Mouse (Mus musculus): Measurements from ENCODE around the gene Nrde2. TPM values are rescaled to one million over a fixed set of nuclear protein-coding genes. Genes with fewer than 3 reads are reported as not detected.

The Nrde2 gene
- polyA plus RNA-seq, 1 experiment from 2014 or later, result 4.1 TPM

GRCm38 (mm10) chr12:100123476-100123875, 36.0 kb downstream of the Nrde2 start:
- Histone ChIP-seq H3K4me3 (replicated peaks) (no peak overlapping the region), H3K4me1 (replicated peaks) (peaks cover 6% of the 10 kb centered on the region; the same call in 1 of the 2 replicates), H3K27ac (replicated peaks) (no peak overlapping the region), H3K9ac (no peak overlapping the region), H3K27me3 (no peaks in the 10 kb centered on the region), H3K9me3 (replicated peaks) (no peaks in the 10 kb centered on the region), H3K4me2 (no peak overlapping the region), H3K36me3 (replicated peaks) (peaks cover 83% of the 10 kb centered on the region)
- WGBS (ENCODE audit: insufficient replicate concordance), result 76% methylated on average over 9 of the region's 9 CpGs
- ATAC-seq (ENCODE audit: insufficient read depth), result no peak

GRCm38 (mm10) chr12:100122921-100123381, 36.5 kb downstream of the Nrde2 start:
- H3K36me3 ChIP-seq (replicated peaks), result peaks cover 88% of the 10 kb centered on the region
- H3K9ac ChIP-seq, result no peak overlapping the region
- H3K27me3 ChIP-seq, result no peaks in the 10 kb centered on the region
- no peak overlapping the region for H3K4me2 ChIP-seq
- H3K4me3 ChIP-seq (replicated peaks), result no peak overlapping the region
- H3K9me3 ChIP-seq (replicated peaks), result no peaks in the 10 kb centered on the region
- H3K27ac ChIP-seq (replicated peaks), result no peak overlapping the region
- H3K4me1 ChIP-seq (replicated peaks), result peaks cover 4% of the 10 kb centered on the region; the same call in 1 of the 2 replicates
- WGBS (ENCODE audit: insufficient replicate concordance), result 78% methylated on average over 7 of the region's 7 CpGs
- ATAC-seq (ENCODE audit: insufficient read depth), result no peak

- Histone ChIP-seq H3K4me1 (replicated peaks) (peaks cover 14% of the 10 kb centered on the region), H3K9me3 (replicated peaks) (no peaks in the 10 kb centered on the region), H3K27me3 (no peaks in the 10 kb centered on the region), H3K9ac (no peak overlapping the region), H3K4me2 (no peak overlapping the region), H3K36me3 (replicated peaks) (peaks cover 87% of the 10 kb centered on the region), H3K27ac (replicated peaks) (no peak overlapping the region), H3K4me3 (replicated peaks) (no peak overlapping the region)
- 88% methylated on average over 5 of the region's 5 CpGs for WGBS (ENCODE audit: insufficient replicate concordance)
- no peak for ATAC-seq (ENCODE audit: insufficient read depth)
Measured at GRCm38 (mm10) chr12:100115982-100116381, 43.5 kb downstream of the Nrde2 start.

- peaks cover 29% of the 10 kb centered on the region for H3K36me3 ChIP-seq (replicated peaks)
- H3K4me2 ChIP-seq, result peak within 1 kb of the TSS; percentile 80
- peak within 1 kb of the TSS; percentile 97 for H3K27ac ChIP-seq (replicated peaks)
- no peaks in the 10 kb centered on the region for H3K27me3 ChIP-seq
- H3K4me1 ChIP-seq (replicated peaks), result peaks cover 24% of the 10 kb centered on the region
- H3K4me3 ChIP-seq (replicated peaks), result peak within 1 kb of the TSS; percentile 97
- ATAC-seq (ENCODE audit: insufficient read depth), result peak; percentile 87
- no peaks in the 10 kb centered on the region for H3K9me3 ChIP-seq (replicated peaks)
- under 1% methylated on average over 58 of the region's 58 CpGs for whole genome bisulfite sequencing (ENCODE audit: insufficient replicate concordance)
- peak within 1 kb of the TSS; percentile 94 for H3K9ac ChIP-seq
Measured at GRCm38 (mm10) chr12:100109986-100110696, 49.3 kb downstream of the Nrde2 start, which contains the start of gene Psmc1. Gene Psmc1 (plus strand): TSS chr12:100110154.

- Histone ChIP-seq H3K27me3 (peaks cover 6% of the 10 kb centered on the region; the same call in 1 of the 2 replicates), H3K4me3 (replicated peaks) (no peak overlapping the region), H3K36me3 (replicated peaks) (peaks cover 7% of the 10 kb centered on the region), H3K27ac (replicated peaks) (no peak overlapping the region), H3K9me3 (replicated peaks) (no peaks in the 10 kb centered on the region), H3K4me2 (no peak overlapping the region), H3K4me1 (replicated peaks) (peaks cover 24% of the 10 kb centered on the region), H3K9ac (no peak overlapping the region)
- ATAC-seq (ENCODE audit: insufficient read depth), result no peak
- 43% methylated on average over 4 of the region's 4 CpGs for WGBS (ENCODE audit: insufficient replicate concordance)
Measured at GRCm38 (mm10) chr12:100107436-100107835, 52.0 kb downstream of the Nrde2 start.

GRCm38 (mm10) chr12:100106275-100106895, 53.1 kb downstream of the Nrde2 start:
- Histone ChIP-seq H3K27ac (replicated peaks) (no peak overlapping the region), H3K4me2 (0 out of 2 replicates have a peak overlapping the region, but pooled peaks have one; percentile 3), H3K36me3 (replicated peaks) (no peaks in the 10 kb centered on the region), H3K9me3 (replicated peaks) (no peaks in the 10 kb centered on the region), H3K4me1 (replicated peaks) (peaks cover 15% of the 10 kb centered on the region), H3K4me3 (replicated peaks) (no peak overlapping the region), H3K27me3 (peaks cover 6% of the 10 kb centered on the region; the same call in 1 of the 2 replicates), H3K9ac (no peak overlapping the region)
- WGBS (ENCODE audit: insufficient replicate concordance), result 11% methylated on average over 20 of the region's 20 CpGs
- no peak for ATAC-seq (ENCODE audit: insufficient read depth)

GRCm38 (mm10) chr12:100104530-100104929, 54.9 kb downstream of the Nrde2 start:
- no peaks in the 10 kb centered on the region for H3K36me3 ChIP-seq (replicated peaks)
- no peak for ATAC-seq (ENCODE audit: insufficient read depth)
- H3K27me3 ChIP-seq, result peaks cover 6% of the 10 kb centered on the region
- WGBS (ENCODE audit: insufficient replicate concordance), result 59% methylated on average over 5 of the region's 5 CpGs
- H3K9me3 ChIP-seq (replicated peaks), result no peaks in the 10 kb centered on the region
- no peak overlapping the region for H3K9ac ChIP-seq
- no peak overlapping the region for H3K27ac ChIP-seq (replicated peaks)
- H3K4me1 ChIP-seq (replicated peaks), result peaks cover 6% of the 10 kb centered on the region
- H3K4me2 ChIP-seq, result no peak overlapping the region
- H3K4me3 ChIP-seq (replicated peaks), result no peak overlapping the region

- no peaks in the 10 kb centered on the region for H3K36me3 ChIP-seq (replicated peaks)
- no peak for ATAC-seq (ENCODE audit: insufficient read depth)
- no peak overlapping the region for H3K4me2 ChIP-seq
- no peak overlapping the region for H3K27ac ChIP-seq (replicated peaks)
- no peak overlapping the region for H3K4me3 ChIP-seq (replicated peaks)
- 0 out of 2 replicates have a peak, but pooled peaks cover 3% of the 10 kb centered on the region for H3K4me1 ChIP-seq (replicated peaks)
- WGBS (ENCODE audit: insufficient replicate concordance), result 58% methylated on average over 3 of the region's 3 CpGs
- H3K9ac ChIP-seq, result no peak overlapping the region
- peaks cover 6% of the 10 kb centered on the region for H3K27me3 ChIP-seq
- no peaks in the 10 kb centered on the region for H3K9me3 ChIP-seq (replicated peaks)
Measured at GRCm38 (mm10) chr12:100101651-100102050, 57.8 kb downstream of the Nrde2 start.

GRCm38 (mm10) chr12:100100707-100101030, 58.8 kb downstream of the Nrde2 start:
- H3K4me1 ChIP-seq (replicated peaks), result no peaks in the 10 kb centered on the region
- WGBS (ENCODE audit: insufficient replicate concordance), result 51% methylated on average over 3 of the region's 3 CpGs
- no peak overlapping the region for H3K4me3 ChIP-seq (replicated peaks)
- no peak overlapping the region for H3K27ac ChIP-seq (replicated peaks)
- H3K4me2 ChIP-seq, result no peak overlapping the region
- no peak for ATAC-seq (ENCODE audit: insufficient read depth)
- H3K27me3 ChIP-seq, result peaks cover 6% of the 10 kb centered on the region
- no peaks in the 10 kb centered on the region for H3K36me3 ChIP-seq (replicated peaks)
- H3K9ac ChIP-seq, result no peak overlapping the region
- H3K9me3 ChIP-seq (replicated peaks), result no peaks in the 10 kb centered on the region

GRCm38 (mm10) chr12:100099971-100100706, 59.3 kb downstream of the Nrde2 start:
- H3K9ac ChIP-seq, result no peak overlapping the region
- H3K4me1 ChIP-seq (replicated peaks), result no peaks in the 10 kb centered on the region
- H3K4me2 ChIP-seq, result no peak overlapping the region
- no peak for ATAC-seq (ENCODE audit: insufficient read depth)
- H3K27me3 ChIP-seq, result peaks cover 6% of the 10 kb centered on the region
- H3K9me3 ChIP-seq (replicated peaks), result no peaks in the 10 kb centered on the region
- no peak overlapping the region for H3K27ac ChIP-seq (replicated peaks)
- H3K36me3 ChIP-seq (replicated peaks), result no peaks in the 10 kb centered on the region
- no peak overlapping the region for H3K4me3 ChIP-seq (replicated peaks)
- 58% methylated on average over 3 of the region's 3 CpGs for WGBS (ENCODE audit: insufficient replicate concordance)

GRCm38 (mm10) chr12:100093046-100093445, 66.4 kb downstream of the Nrde2 start:
- H3K9me3 ChIP-seq (replicated peaks), result no peaks in the 10 kb centered on the region
- ATAC-seq (ENCODE audit: insufficient read depth), result no peak
- no peaks in the 10 kb centered on the region for H3K4me1 ChIP-seq (replicated peaks)
- no peaks in the 10 kb centered on the region for H3K27me3 ChIP-seq
- WGBS (ENCODE audit: insufficient replicate concordance), result 68% methylated on average over 11 of the region's 11 CpGs
- H3K4me2 ChIP-seq, result no peak overlapping the region
- H3K27ac ChIP-seq (replicated peaks), result no peak overlapping the region
- H3K36me3 ChIP-seq (replicated peaks), result no peaks in the 10 kb centered on the region
- H3K9ac ChIP-seq, result no peak overlapping the region
- no peak overlapping the region for H3K4me3 ChIP-seq (replicated peaks)
